Mouse (Mus musculus) midbrain, embryonic 11.5 days (tissue): ENCODE measurements around the gene Rheb. TPM values are rescaled to one million over a fixed set of nuclear protein-coding genes. Genes with fewer than 3 reads are reported as not detected.

ENCODE experiments used
- ATAC-seq: fragments of 200-750 bp; cut with Nextera tagmentation; 2 replicates; pipeline ENCODE4 v1.8.0; 2017; ENCODE audit warnings: moderate TSS enrichment, moderate library complexity; ENCODE audit not compliant: low FRiP score
- DNase-seq: peaks from one replicate; pipeline ENCODE4 v3.0.0; 2015; ENCODE audit warnings: low spot score; ENCODE audit errors: missing footprints
- H3K27ac ChIP-seq: fragments of 300-500 bp; sonication (generic); 2 replicates; pipeline ENCODE4 v1.5.1; 2014; ENCODE audit warnings: low read depth, low read length
- H3K27me3 ChIP-seq: fragments of 300-500 bp; sonication (generic); 2 replicates; pipeline ENCODE4 v1.6.1; 2014; ENCODE audit warnings: mild to moderate bottlenecking, low read length, moderate library complexity, mixed read lengths; ENCODE audit not compliant: control insufficient read depth, insufficient read depth
- H3K36me3 ChIP-seq: fragments of 300-500 bp; sonication (generic); 2 replicates; pipeline ENCODE4 v1.6.1; 2014; ENCODE audit warnings: mild to moderate bottlenecking, low read length, moderate library complexity, mixed read lengths; ENCODE audit not compliant: control insufficient read depth, insufficient read depth
- H3K4me1 ChIP-seq: fragments of 300-500 bp; sonication (generic); 2 replicates; pipeline ENCODE4 v1.6.1; 2014; ENCODE audit warnings: low read length; ENCODE audit not compliant: control insufficient read depth, insufficient read depth
- H3K4me2 ChIP-seq: fragments of 300-500 bp; sonication (generic); 2 replicates; pipeline ENCODE4 v1.6.1; 2014; ENCODE audit warnings: mild to moderate bottlenecking, moderate library complexity
- H3K4me3 ChIP-seq: fragments of 300-500 bp; sonication (generic); 2 replicates; pipeline ENCODE4 v1.5.1; 2014; ENCODE audit warnings: low read depth, low read length
- H3K9ac ChIP-seq: fragments of 300-500 bp; sonication (generic); 2 replicates; pipeline ENCODE4 v1.6.1; 2014; ENCODE audit warnings: low read length
- H3K9me3 ChIP-seq: fragments of 300-500 bp; sonication (generic); 2 replicates; pipeline ENCODE4 v1.6.1; 2016; ENCODE audit warnings: low read length; ENCODE audit not compliant: control insufficient read depth
- WGBS: fragments of 180-500 bp; shearing (Covaris S2); extraction: QIAGEN DNeasy Blood & Tissue Kit; methylation state at CpG from one replicate; pipeline ENCODE4 v1.1.7; 2014; 5-methylcytosine and 5-hydroxymethylcytosine counted together
- polyA plus RNA-seq: library from polyadenylated mRNA; unstranded; fragments of >200 nt; fragmentation: Nextera tagmentation; extraction: Ambion mirVana; gene quantifications from 2 replicates; pipeline ENCODE4 v1.2.1, GENCODE M21; 2014

The Rheb gene
- polyA plus RNA-seq, 1 experiment from 2014 or later, result 207 TPM

GRCm38 (mm10) chr5:24813946-24814345 is 28.5 kb downstream of the Rheb start:
- no peak overlapping the region for H3K4me3 ChIP-seq
- peaks cover 19% of the 10 kb centered on the region for H3K36me3 ChIP-seq
- WGBS, result 93% methylated on average over 3 of the region's 3 CpGs
- no peak overlapping the region for H3K9ac ChIP-seq
- H3K27ac ChIP-seq, result no peak overlapping the region
- no peak overlapping the region for H3K4me2 ChIP-seq
- H3K27me3 ChIP-seq, result no peaks in the 10 kb centered on the region
- DNase-seq (peak; percentile 35), ATAC-seq (no peak)
- H3K9me3 ChIP-seq, result no peaks in the 10 kb centered on the region
- H3K4me1 ChIP-seq, result no peaks in the 10 kb centered on the region

GRCm38 (mm10) chr5:24813005-24813404 is 29.4 kb downstream of the Rheb start:
- Histone ChIP-seq H3K27me3 (no peaks in the 10 kb centered on the region), H3K4me1 (no peaks in the 10 kb centered on the region), H3K4me3 (no peak overlapping the region), H3K9ac (no peak overlapping the region), H3K4me2 (no peak overlapping the region), H3K36me3 (peaks cover 22% of the 10 kb centered on the region), H3K27ac (no peak overlapping the region), H3K9me3 (no peaks in the 10 kb centered on the region)
- DNase-seq, result no peak
- ATAC-seq, result no peak
- WGBS, result 86% methylated on average over 4 of the region's 4 CpGs

GRCm38 (mm10) chr5:24805222-24805621 is 37.2 kb downstream of the Rheb start:
- ATAC-seq (no peak), DNase-seq (no peak)
- Histone ChIP-seq H3K4me3 (no peak overlapping the region), H3K9me3 (no peaks in the 10 kb centered on the region), H3K4me2 (no peak overlapping the region), H3K36me3 (peaks cover 15% of the 10 kb centered on the region), H3K9ac (no peak overlapping the region), H3K27ac (no peak overlapping the region), H3K27me3 (no peaks in the 10 kb centered on the region), H3K4me1 (no peaks in the 10 kb centered on the region)
- 81% methylated on average over 6 of the region's 6 CpGs for WGBS

- Histone ChIP-seq H3K4me3 (no peak overlapping the region), H3K9ac (no peak overlapping the region), H3K4me1 (no peaks in the 10 kb centered on the region), H3K4me2 (no peak overlapping the region), H3K27ac (no peak overlapping the region), H3K27me3 (no peaks in the 10 kb centered on the region), H3K9me3 (no peaks in the 10 kb centered on the region), H3K36me3 (peaks cover 15% of the 10 kb centered on the region)
- DNase-seq, result no peak
- 93% methylated on average over 8 of the region's 8 CpGs for WGBS
- ATAC-seq, result no peak
Observed at GRCm38 (mm10) chr5:24804661-24805060, 37.8 kb downstream of the Rheb start.

- Histone ChIP-seq H3K27me3 (no peaks in the 10 kb centered on the region), H3K9ac (no peak overlapping the region), H3K27ac (no peak overlapping the region), H3K4me1 (no peaks in the 10 kb centered on the region), H3K36me3 (peaks cover 10% of the 10 kb centered on the region), H3K9me3 (no peaks in the 10 kb centered on the region), H3K4me3 (no peak overlapping the region), H3K4me2 (no peak overlapping the region)
- ATAC-seq, result no peak
- WGBS, result 83% methylated on average over 6 of the region's 6 CpGs
- no peak for DNase-seq
Observed at GRCm38 (mm10) chr5:24801841-24802624, 40.4 kb downstream of the Rheb start.

GRCm38 (mm10) chr5:24800416-24800815 is 42.0 kb downstream of the Rheb start:
- H3K27ac ChIP-seq, result no peak overlapping the region
- H3K4me3 ChIP-seq, result no peak overlapping the region
- H3K4me1 ChIP-seq, result no peaks in the 10 kb centered on the region
- DNase-seq, result no peak
- no peak overlapping the region for H3K9ac ChIP-seq
- no peak for ATAC-seq
- peaks cover 2% of the 10 kb centered on the region; the same call in 1 of the 2 replicates for H3K36me3 ChIP-seq
- no peaks in the 10 kb centered on the region for H3K27me3 ChIP-seq
- H3K4me2 ChIP-seq, result no peak overlapping the region
- H3K9me3 ChIP-seq, result no peaks in the 10 kb centered on the region

- Histone ChIP-seq H3K4me2 (no peak overlapping the region), H3K4me3 (no peak overlapping the region), H3K27me3 (no peaks in the 10 kb centered on the region), H3K27ac (no peak overlapping the region), H3K9ac (no peak overlapping the region), H3K4me1 (no peaks in the 10 kb centered on the region), H3K9me3 (no peaks in the 10 kb centered on the region), H3K36me3 (peaks cover under 1% of the 10 kb centered on the region; the same call in 1 of the 2 replicates)
- DNase-seq (no peak), ATAC-seq (no peak)
- 81% methylated on average over 10 of the region's 10 CpGs for WGBS
Observed at GRCm38 (mm10) chr5:24798639-24799038, 43.8 kb downstream of the Rheb start.

GRCm38 (mm10) chr5:24797858-24798257 is 44.6 kb downstream of the Rheb start:
- H3K4me3 ChIP-seq, result no peak overlapping the region
- ATAC-seq (no peak), DNase-seq (no peak)
- H3K9ac ChIP-seq, result no peak overlapping the region
- H3K27me3 ChIP-seq, result no peaks in the 10 kb centered on the region
- no peak overlapping the region for H3K4me2 ChIP-seq
- WGBS, result 62% methylated on average over 7 of the region's 7 CpGs
- no peaks in the 10 kb centered on the region for H3K4me1 ChIP-seq
- H3K27ac ChIP-seq, result no peak overlapping the region
- H3K36me3 ChIP-seq, result no peaks in the 10 kb centered on the region
- no peaks in the 10 kb centered on the region for H3K9me3 ChIP-seq

GRCm38 (mm10) chr5:24792961-24793360 is 49.5 kb downstream of the Rheb start:
- DNase-seq (no peak), ATAC-seq (no peak)
- 81% methylated on average over 7 of the region's 7 CpGs for WGBS
- Histone ChIP-seq H3K4me1 (no peaks in the 10 kb centered on the region), H3K4me2 (no peak overlapping the region), H3K27ac (no peak overlapping the region), H3K27me3 (no peaks in the 10 kb centered on the region), H3K9me3 (no peaks in the 10 kb centered on the region), H3K4me3 (no peak overlapping the region), H3K36me3 (no peaks in the 10 kb centered on the region), H3K9ac (no peak overlapping the region)
